Mouse (Mus musculus): ENCODE measurements at regions not wholly inside any gene's neighbourhood (a gene's known extent, or its start where the extent isn't known, plus 50 kb on each side); places are given as distances from the start of the nearest gene placed in this dataset.

- TF ChIP-seq POLR2A (IDR thresholded peaks at IDR 0.05; ENCODE audit: control insufficient read depth, low read depth, low read length) (peak; percentile 11; the same call in 1 of the 2 replicates), CTCF (IDR thresholded peaks at IDR 0.05; ENCODE audit: control insufficient read depth, insufficient read depth, insufficient replicate concordance, low read depth, low read length) (no peak)
Observed at GRCm38 (mm10) chr9:41446431-41447203, 285.1 kb upstream of the Ubash3b start.
